Mouse (Mus musculus): Measurements from ENCODE around the gene Gm26566. TPM values are rescaled to one million over a fixed set of nuclear protein-coding genes. Genes with fewer than 3 reads are reported as not detected.

The Gm26566 gene
- 2.0 and 2.3 TPM in 2 replicates for polyA plus RNA-seq (2014; fragmentation: Nextera tagmentation; extraction: Ambion mirVana)

DNA sequence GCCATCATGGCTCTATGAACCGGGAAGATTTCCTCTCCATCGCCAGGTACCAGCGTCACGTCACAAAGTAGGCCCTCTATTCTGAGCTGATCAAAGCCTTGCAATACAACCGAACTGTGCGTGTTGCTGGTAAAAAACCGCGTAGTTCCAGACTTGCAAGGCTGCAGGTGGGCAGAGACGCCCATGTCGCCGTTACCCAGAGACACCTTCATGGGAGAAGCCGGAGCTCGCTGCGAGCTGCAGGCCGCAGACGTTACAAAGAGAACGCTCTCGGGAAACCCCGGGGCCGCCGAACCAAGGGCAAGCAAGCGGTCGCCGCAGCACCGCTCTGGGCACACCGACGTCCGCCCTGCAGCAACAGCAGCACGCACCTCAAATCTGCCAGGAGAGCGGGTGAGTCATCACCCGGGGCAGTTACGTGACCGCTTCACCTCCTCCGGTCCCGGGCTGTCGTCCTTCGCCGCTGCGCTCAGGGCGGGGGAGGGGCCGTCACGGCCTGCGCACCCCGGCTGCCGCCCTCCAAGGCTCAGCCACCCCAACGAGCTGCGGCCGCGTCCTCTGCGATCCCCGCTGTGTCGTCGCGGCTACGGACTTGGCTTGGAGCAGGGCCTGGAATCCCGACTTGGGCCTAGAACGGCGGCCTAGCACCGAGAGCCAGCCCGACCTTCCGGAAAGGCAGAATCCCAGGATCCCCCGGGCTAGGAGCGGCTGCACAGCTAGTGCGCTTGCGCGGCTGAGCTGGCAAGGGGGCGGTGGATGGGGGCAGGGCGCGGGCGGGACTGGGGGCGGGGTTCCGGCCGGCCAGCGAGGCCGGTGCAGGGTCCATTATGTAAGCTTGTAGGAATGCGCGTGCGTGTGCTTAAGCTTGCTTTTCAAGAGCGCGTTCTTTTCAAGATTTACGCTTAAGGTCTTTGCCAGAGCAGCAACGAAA, at the start of gene Gm26566, which contains the start of gene Klhl9:
Gene Gm26566 (plus strand): TSS at position 15 of the 931 bp plus-strand sequence.
Gene Klhl9 (minus strand): TSS at position 675 of the 931 bp plus-strand sequence.
- DNase-seq (ENCODE audit: low spot score) (peak; percentile 98), ATAC-seq (peak; percentile 96)
- no peaks in the 10 kb centered on the region for H3K9me3 ChIP-seq (replicated peaks; ENCODE audit: control insufficient read depth, low read length)
- peak within 1 kb of the TSS; percentile 78 for H3K4me2 ChIP-seq (ENCODE audit: low read length)
- H3K9ac ChIP-seq (ENCODE audit: low read length): peak within 1 kb of the TSS; percentile 99
- peaks cover 19% of the 10 kb centered on the region for H3K36me3 ChIP-seq (ENCODE audit: control insufficient read depth, insufficient read depth, low read length)
- H3K27me3 ChIP-seq (replicated peaks; ENCODE audit: control insufficient read depth, insufficient read depth, low read length): no peaks in the 10 kb centered on the region
- peaks cover 26% of the 10 kb centered on the region for H3K4me1 ChIP-seq (ENCODE audit: control insufficient read depth, insufficient read depth, low read length)
- peak within 1 kb of the TSS; percentile 96 for H3K27ac ChIP-seq (ENCODE audit: low read depth, low read length)
- 1% methylated on average over 78 of the region's 82 CpGs for WGBS
- peak within 1 kb of the TSS; percentile 92 for H3K4me3 ChIP-seq (ENCODE audit: low read depth, low read length)

DNA sequence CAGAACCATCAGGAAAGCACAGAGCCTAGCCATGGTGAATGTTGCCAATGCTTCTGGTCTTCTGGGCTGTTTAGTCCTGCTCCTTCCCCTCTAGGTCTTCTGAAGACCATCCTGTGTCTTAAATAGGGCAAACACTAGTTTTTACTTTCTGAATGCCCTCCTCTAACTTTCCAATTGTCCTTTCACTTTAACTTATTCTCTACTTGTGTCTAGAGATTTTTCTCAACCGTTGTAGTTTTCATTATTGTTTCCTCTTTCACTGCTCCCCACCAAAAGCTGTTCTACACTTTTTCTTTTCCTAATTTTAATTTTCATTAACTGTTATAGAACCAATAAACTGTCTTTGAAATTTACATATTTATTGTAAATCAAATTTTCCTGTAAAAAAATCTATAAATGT, 44.8 kb upstream of the Gm26566 start, which contains the start of gene Ifna16:
Gene Ifna16 (minus strand): TSS at position 101 of the 400 bp plus-strand sequence.
- H3K27ac ChIP-seq (ENCODE audit: low read depth, low read length): no peak within 1 kb of the TSS
- H3K36me3 ChIP-seq (ENCODE audit: control insufficient read depth, insufficient read depth, low read length): no peaks in the 10 kb centered on the region
- DNase-seq (ENCODE audit: low spot score): no peak
- ATAC-seq: no peak
- no peak within 1 kb of the TSS for H3K4me2 ChIP-seq (ENCODE audit: low read length)
- H3K4me1 ChIP-seq (ENCODE audit: control insufficient read depth, insufficient read depth, low read length): no peaks in the 10 kb centered on the region
- no peak within 1 kb of the TSS for H3K9ac ChIP-seq (ENCODE audit: low read length)
- H3K4me3 ChIP-seq (ENCODE audit: low read depth, low read length): no peak within 1 kb of the TSS
- H3K27me3 ChIP-seq (replicated peaks; ENCODE audit: control insufficient read depth, insufficient read depth, low read length): no peaks in the 10 kb centered on the region
- H3K9me3 ChIP-seq (replicated peaks; ENCODE audit: control insufficient read depth, low read length): no peaks in the 10 kb centered on the region
- 90% methylated on average over 1 of the region's 1 CpGs for WGBS

- Histone ChIP-seq H3K9me3 (replicated peaks; ENCODE audit: control insufficient read depth, low read length) (no peaks in the 10 kb centered on the region), H3K4me1 (ENCODE audit: control insufficient read depth, insufficient read depth, low read length) (no peaks in the 10 kb centered on the region), H3K27me3 (replicated peaks; ENCODE audit: control insufficient read depth, insufficient read depth, low read length) (no peaks in the 10 kb centered on the region), H3K9ac (ENCODE audit: low read length) (no peak overlapping the region), H3K4me2 (ENCODE audit: low read length) (no peak overlapping the region), H3K27ac (ENCODE audit: low read depth, low read length) (no peak overlapping the region), H3K4me3 (ENCODE audit: low read depth, low read length) (no peak overlapping the region), H3K36me3 (ENCODE audit: control insufficient read depth, insufficient read depth, low read length) (no peaks in the 10 kb centered on the region)
- DNase-seq (ENCODE audit: low spot score): peak; percentile 64
- no peak for ATAC-seq
- WGBS: 53% methylated on average over 8 of the region's 8 CpGs
Observed at GRCm38 (mm10) chr4:88680362-88680761, 41.2 kb upstream of the Gm26566 start.

- no peak for DNase-seq (ENCODE audit: low spot score)
- H3K4me2 ChIP-seq (ENCODE audit: low read length): no peak overlapping the region
Observed at GRCm38 (mm10) chr4:88681353-88681752, 40.3 kb upstream of the Gm26566 start.

DNA sequence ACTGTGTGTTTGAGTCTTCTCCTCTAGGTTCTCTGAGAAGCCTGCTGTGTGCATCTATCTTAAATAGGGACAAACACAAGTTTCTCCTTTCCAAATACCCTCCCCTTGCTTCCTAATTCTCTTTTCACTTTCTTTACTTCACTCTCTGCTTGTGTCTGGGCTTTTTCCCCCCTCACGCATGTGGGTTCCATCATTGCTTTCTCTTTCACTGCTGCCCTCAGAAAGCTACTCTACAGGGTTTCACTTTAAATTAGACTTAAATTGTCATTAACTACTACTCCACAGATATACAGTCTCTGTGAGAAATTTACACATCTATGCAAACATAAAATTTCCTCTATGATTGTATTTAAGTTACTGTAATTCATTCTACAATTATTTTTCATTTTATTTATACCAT, 37.8 kb upstream of the Gm26566 start, which contains the start of gene Ifna2:
Gene Ifna2 (minus strand): TSS at position 101 of the 400 bp plus-strand sequence.
- DNase-seq (ENCODE audit: low spot score) (no peak), ATAC-seq (no peak)
- no peak within 1 kb of the TSS for H3K4me2 ChIP-seq (ENCODE audit: low read length)
- H3K4me3 ChIP-seq (ENCODE audit: low read depth, low read length): no peak within 1 kb of the TSS
- no peaks in the 10 kb centered on the region for H3K4me1 ChIP-seq (ENCODE audit: control insufficient read depth, insufficient read depth, low read length)
- H3K27me3 ChIP-seq (replicated peaks; ENCODE audit: control insufficient read depth, insufficient read depth, low read length): no peaks in the 10 kb centered on the region
- 85% methylated on average over 1 of the region's 1 CpGs for WGBS
- no peak within 1 kb of the TSS for H3K9ac ChIP-seq (ENCODE audit: low read length)
- no peaks in the 10 kb centered on the region for H3K9me3 ChIP-seq (replicated peaks; ENCODE audit: control insufficient read depth, low read length)
- no peaks in the 10 kb centered on the region for H3K36me3 ChIP-seq (ENCODE audit: control insufficient read depth, insufficient read depth, low read length)
- no peak within 1 kb of the TSS for H3K27ac ChIP-seq (ENCODE audit: low read depth, low read length)

More at GRCm38 (mm10) chr4:88681353-88681752, 40.3 kb upstream of the Gm26566 start:
- H3K4me1 ChIP-seq (ENCODE audit: control insufficient read depth, insufficient read depth, low read length): no peaks in the 10 kb centered on the region
- H3K9me3 ChIP-seq (replicated peaks; ENCODE audit: control insufficient read depth, low read length): no peaks in the 10 kb centered on the region
- no peak overlapping the region for H3K4me3 ChIP-seq (ENCODE audit: low read depth, low read length)
- no peak for ATAC-seq
- no peaks in the 10 kb centered on the region for H3K27me3 ChIP-seq (replicated peaks; ENCODE audit: control insufficient read depth, insufficient read depth, low read length)
- no peak overlapping the region for H3K27ac ChIP-seq (ENCODE audit: low read depth, low read length)
- H3K9ac ChIP-seq (ENCODE audit: low read length): no peak overlapping the region
- no peaks in the 10 kb centered on the region for H3K36me3 ChIP-seq (ENCODE audit: control insufficient read depth, insufficient read depth, low read length)
- 83% methylated on average over 3 of the region's 3 CpGs for WGBS

DNA sequence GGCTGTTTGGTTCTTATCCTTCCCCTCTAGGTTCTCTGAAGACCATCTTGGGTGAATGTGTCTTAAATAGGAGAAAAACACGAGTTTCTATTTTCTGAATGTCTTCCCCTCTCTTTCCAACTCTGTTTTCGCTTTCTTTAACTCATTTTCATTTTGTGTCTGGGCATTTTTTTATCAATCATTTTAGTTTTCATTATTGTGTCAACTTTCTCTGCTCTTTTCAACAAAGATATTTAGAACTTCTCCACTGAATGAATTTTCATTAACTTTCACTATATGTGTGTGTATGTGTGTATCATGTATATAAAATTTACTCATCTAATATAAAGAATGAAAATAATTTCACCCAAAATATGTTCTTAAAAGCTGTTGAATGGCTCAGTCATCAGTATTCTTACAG, 30.3 kb upstream of the Gm26566 start, which contains the start of gene Ifnab:
Gene Ifnab (minus strand): TSS at position 101 of the 400 bp plus-strand sequence.
- Histone ChIP-seq H3K36me3 (ENCODE audit: control insufficient read depth, insufficient read depth, low read length) (no peaks in the 10 kb centered on the region), H3K4me2 (ENCODE audit: low read length) (no peak within 1 kb of the TSS), H3K27me3 (replicated peaks; ENCODE audit: control insufficient read depth, insufficient read depth, low read length) (no peaks in the 10 kb centered on the region), H3K27ac (ENCODE audit: low read depth, low read length) (no peak within 1 kb of the TSS), H3K4me1 (ENCODE audit: control insufficient read depth, insufficient read depth, low read length) (no peaks in the 10 kb centered on the region), H3K9ac (ENCODE audit: low read length) (no peak within 1 kb of the TSS), H3K4me3 (ENCODE audit: low read depth, low read length) (no peak within 1 kb of the TSS), H3K9me3 (replicated peaks; ENCODE audit: control insufficient read depth, low read length) (no peaks in the 10 kb centered on the region)
- ATAC-seq: no peak
- 66% methylated on average over 2 of the region's 2 CpGs for WGBS
- DNase-seq (ENCODE audit: low spot score): no peak

GRCm38 (mm10) chr4:88692537-88692936, 29.1 kb upstream of the Gm26566 start:
- no peak for ATAC-seq
- DNase-seq (ENCODE audit: low spot score): no peak
- H3K36me3 ChIP-seq (ENCODE audit: control insufficient read depth, insufficient read depth, low read length): no peaks in the 10 kb centered on the region
- H3K27ac ChIP-seq (ENCODE audit: low read depth, low read length): no peak overlapping the region
- H3K9me3 ChIP-seq (replicated peaks; ENCODE audit: control insufficient read depth, low read length): no peaks in the 10 kb centered on the region
- WGBS: 91% methylated on average over 1 of the region's 1 CpGs
- H3K4me1 ChIP-seq (ENCODE audit: control insufficient read depth, insufficient read depth, low read length): no peaks in the 10 kb centered on the region
- H3K4me3 ChIP-seq (ENCODE audit: low read depth, low read length): no peak overlapping the region
- no peak overlapping the region for H3K4me2 ChIP-seq (ENCODE audit: low read length)
- no peak overlapping the region for H3K9ac ChIP-seq (ENCODE audit: low read length)
- H3K27me3 ChIP-seq (replicated peaks; ENCODE audit: control insufficient read depth, insufficient read depth, low read length): no peaks in the 10 kb centered on the region

GRCm38 (mm10) chr4:88693392-88693791, 28.2 kb upstream of the Gm26566 start:
- no peaks in the 10 kb centered on the region for H3K4me1 ChIP-seq (ENCODE audit: control insufficient read depth, insufficient read depth, low read length)
- 89% methylated on average over 2 of the region's 2 CpGs for WGBS
- H3K36me3 ChIP-seq (ENCODE audit: control insufficient read depth, insufficient read depth, low read length): no peaks in the 10 kb centered on the region
- DNase-seq (ENCODE audit: low spot score) (no peak), ATAC-seq (no peak)
- H3K9ac ChIP-seq (ENCODE audit: low read length): no peak overlapping the region
- no peak overlapping the region for H3K27ac ChIP-seq (ENCODE audit: low read depth, low read length)
- no peaks in the 10 kb centered on the region for H3K9me3 ChIP-seq (replicated peaks; ENCODE audit: control insufficient read depth, low read length)
- no peak overlapping the region for H3K4me2 ChIP-seq (ENCODE audit: low read length)
- H3K27me3 ChIP-seq (replicated peaks; ENCODE audit: control insufficient read depth, insufficient read depth, low read length): no peaks in the 10 kb centered on the region
- no peak overlapping the region for H3K4me3 ChIP-seq (ENCODE audit: low read depth, low read length)
